Mouse (Mus musculus): ENCODE results near the gene Zfp820. TPM values are rescaled to one million over a fixed set of nuclear protein-coding genes. Genes with fewer than 3 reads are reported as not detected.

Zfp820 gene
- polyA plus RNA-seq, 1 experiment from 2014 or later = 9.7 TPM

Other genes with a start within 250 kb of the Zfp820 start
- gene Zfp983, start 195.1 kb downstream of the Zfp820 start, polyA plus RNA-seq (2014; fragmentation: Nextera tagmentation; extraction: Ambion mirVana) = 4.8 and 4.9 TPM in 2 replicates
- gene Gm10226, start 153.9 kb downstream of the Zfp820 start, polyA plus RNA-seq (2014; fragmentation: Nextera tagmentation; extraction: Ambion mirVana) = 9.4 and 10.1 TPM in 2 replicates
- gene Zfp760, start 138.0 kb downstream of the Zfp820 start, polyA plus RNA-seq (2014; fragmentation: Nextera tagmentation; extraction: Ambion mirVana) = 20.8 and 25.8 TPM in 2 replicates
- 8.4 and 10.4 TPM in 2 replicates for gene Zfp229, start 115.0 kb downstream of the Zfp820 start, polyA plus RNA-seq (2014; fragmentation: Nextera tagmentation; extraction: Ambion mirVana)
- 6.8 and 7.1 TPM in 2 replicates for gene Zfp995, start 64.2 kb upstream of the Zfp820 start, polyA plus RNA-seq (2014; fragmentation: Nextera tagmentation; extraction: Ambion mirVana)
- 26.0 and 29.9 TPM in 2 replicates for gene Zfp942, start 116.7 kb upstream of the Zfp820 start, polyA plus RNA-seq (2014; fragmentation: Nextera tagmentation; extraction: Ambion mirVana)
- 19.1 and 20.2 TPM in 2 replicates for gene Zfp943, start 116.8 kb upstream of the Zfp820 start, polyA plus RNA-seq (2014; fragmentation: Nextera tagmentation; extraction: Ambion mirVana)

All from limb, embryonic 11.5 days (tissue).